Mouse (Mus musculus) liver, postnatal 0 days (tissue): Measurements from ENCODE around the gene Rassf8. TPM values are rescaled to one million over a fixed set of nuclear protein-coding genes. Genes with fewer than 3 reads are reported as not detected.
A peak's percentile ranks its signal among the peaks of the same experiment; 100 is the strongest.

Experiments
- ATAC-seq: fragments of 200-750 bp; cut with Nextera tagmentation; 2 replicates; pipeline ENCODE4 v1.8.0; 2017; ENCODE audit warnings: mild to moderate bottlenecking, moderate library complexity
- DNase-seq: peaks from one replicate; pipeline ENCODE4 v3.0.0-alpha.2; 2016
- H3K27ac ChIP-seq: fragments of 300-500 bp; sonication (generic); 2 replicates; pipeline ENCODE4 v1.5.1; 2014; ENCODE audit warnings: antibody characterized with exemption, moderate library complexity, mild to moderate bottlenecking, low read depth
- H3K27me3 ChIP-seq: fragments of 300-500 bp; sonication (generic); 2 replicates; pipeline ENCODE4 v1.6.1; 2014; ENCODE audit warnings: low read length, control low read depth, mixed read lengths; ENCODE audit not compliant: insufficient read depth
- H3K36me3 ChIP-seq: fragments of 300-500 bp; sonication (generic); replicated peaks from 2 replicates; pipeline ENCODE4 v1.6.1; 2014; ENCODE audit warnings: mild to moderate bottlenecking, control low read depth, low read length, moderate library complexity, mixed read lengths; ENCODE audit not compliant: insufficient read depth
- H3K4me1 ChIP-seq: fragments of 300-500 bp; sonication (generic); 2 replicates; pipeline ENCODE4 v1.6.1; 2014; ENCODE audit warnings: antibody characterized with exemption, mild to moderate bottlenecking, control low read depth; ENCODE audit not compliant: insufficient read depth
- H3K4me2 ChIP-seq: fragments of 300-500 bp; sonication (generic); 2 replicates; pipeline ENCODE4 v1.6.1; 2014; ENCODE audit warnings: low read depth, mild to moderate bottlenecking, low read length, moderate library complexity, mixed read lengths
- H3K4me3 ChIP-seq: fragments of 300-500 bp; sonication (generic); 2 replicates; pipeline ENCODE4 v1.5.1; 2014; ENCODE audit warnings: low read depth, low read length
- H3K9ac ChIP-seq: fragments of 300-500 bp; sonication (generic); replicated peaks from 2 replicates; pipeline ENCODE4 v1.6.1; 2014; ENCODE audit warnings: mild to moderate bottlenecking, moderate library complexity
- H3K9me3 ChIP-seq: fragments of 300-500 bp; sonication (generic); 2 replicates; pipeline ENCODE4 v1.6.1; 2016; ENCODE audit warnings: mild to moderate bottlenecking, control low read depth, low read length, mixed read lengths
- CTCF ChIP-seq: sonication (generic); IDR thresholded peaks from 2 replicates; pipeline ENCODE4 v1.5.1; 2016; ENCODE audit warnings: antibody characterized with exemption, low read depth
- EP300 ChIP-seq: IDR thresholded peaks from 2 replicates; pipeline ENCODE4 v1.6.1; 2016; ENCODE audit warnings: antibody characterized with exemption, low read depth, mild to moderate bottlenecking
- WGBS: fragments of 180-500 bp; shearing (Covaris S2); extraction: QIAGEN DNeasy Blood & Tissue Kit; methylation state at CpG from one replicate; pipeline ENCODE4 v1.1.7; 2014; ENCODE audit not compliant: insufficient replicate concordance; 5-methylcytosine and 5-hydroxymethylcytosine counted together
- polyA plus RNA-seq: library from polyadenylated mRNA; unstranded; fragments of >200 nt; fragmentation: Nextera tagmentation; extraction: Ambion mirVana; gene quantifications from 2 replicates; pipeline ENCODE4 v1.2.1, GENCODE M21; 2015

Rassf8 gene
- polyA plus RNA-seq, 1 experiment from 2014 or later, result 4.9 TPM

GRCm38 (mm10) chr6:145855720-145856551 lies 109.4 kb downstream of the Rassf8 start:
- TF ChIP-seq EP300 (no peak), CTCF (no peak)
- Histone ChIP-seq H3K9me3 (no peaks in the 10 kb centered on the region), H3K4me1 (peaks cover 2% of the 10 kb centered on the region; the same call in 1 of the 2 replicates), H3K27me3 (no peaks in the 10 kb centered on the region), H3K27ac (no peak overlapping the region), H3K9ac (no peak overlapping the region), H3K4me3 (no peak overlapping the region), H3K36me3 (no peaks in the 10 kb centered on the region), H3K4me2 (0 out of 2 replicates have a peak overlapping the region, but pooled peaks have one; percentile 15)
- DNase-seq (peak; percentile 88), ATAC-seq (peak; percentile 76)
- WGBS, result 17% methylated on average over 28 of the region's 28 CpGs

GRCm38 (mm10) chr6:145857428-145857827 lies 110.9 kb downstream of the Rassf8 start:
- peaks cover 5% of the 10 kb centered on the region for H3K27me3 ChIP-seq
- 73% methylated on average over 7 of the region's 7 CpGs for WGBS
- no peaks in the 10 kb centered on the region for H3K9me3 ChIP-seq
- DNase-seq (no peak), ATAC-seq (no peak)
- no peak overlapping the region for H3K4me2 ChIP-seq
- H3K4me1 ChIP-seq, result peaks cover 2% of the 10 kb centered on the region; the same call in 1 of the 2 replicates
- no peak overlapping the region for H3K4me3 ChIP-seq
- no peak overlapping the region for H3K9ac ChIP-seq
- H3K36me3 ChIP-seq, result no peaks in the 10 kb centered on the region
- TF ChIP-seq CTCF, result no peak
- no peak for TF ChIP-seq EP300
- H3K27ac ChIP-seq, result no peak overlapping the region

GRCm38 (mm10) chr6:145858414-145858813 lies 111.9 kb downstream of the Rassf8 start:
- Histone ChIP-seq H3K9me3 (no peaks in the 10 kb centered on the region), H3K4me3 (no peak overlapping the region), H3K36me3 (no peaks in the 10 kb centered on the region), H3K27me3 (peaks cover 15% of the 10 kb centered on the region), H3K9ac (no peak overlapping the region), H3K27ac (no peak overlapping the region), H3K4me1 (peaks cover 4% of the 10 kb centered on the region), H3K4me2 (no peak overlapping the region)
- TF ChIP-seq CTCF (no peak), EP300 (no peak)
- 59% methylated on average over 8 of the region's 8 CpGs for WGBS
- peak; percentile 32; the same call in 1 of the 2 replicates for ATAC-seq
- no peak for DNase-seq

GRCm38 (mm10) chr6:145860350-145860749 lies 113.8 kb downstream of the Rassf8 start:
- no peak overlapping the region for H3K27ac ChIP-seq
- no peak overlapping the region for H3K4me2 ChIP-seq
- TF ChIP-seq EP300, result no peak
- peak; percentile 52 for TF ChIP-seq CTCF
- H3K36me3 ChIP-seq, result no peaks in the 10 kb centered on the region
- H3K4me3 ChIP-seq, result no peak overlapping the region
- 19% methylated on average over 2 of the region's 2 CpGs for WGBS
- H3K4me1 ChIP-seq, result peaks cover 9% of the 10 kb centered on the region
- H3K9ac ChIP-seq, result no peak overlapping the region
- peaks cover 35% of the 10 kb centered on the region for H3K27me3 ChIP-seq
- ATAC-seq, result no peak
- DNase-seq, result no peak
- no peaks in the 10 kb centered on the region for H3K9me3 ChIP-seq

GRCm38 (mm10) chr6:145861462-145862227 lies 115.1 kb downstream of the Rassf8 start:
- no peaks in the 10 kb centered on the region for H3K36me3 ChIP-seq
- H3K4me1 ChIP-seq, result peaks cover 15% of the 10 kb centered on the region
- no peaks in the 10 kb centered on the region for H3K9me3 ChIP-seq
- ATAC-seq (no peak), DNase-seq (no peak)
- no peak overlapping the region for H3K4me3 ChIP-seq
- H3K27ac ChIP-seq, result no peak overlapping the region
- 71% methylated on average over 9 of the region's 9 CpGs for WGBS
- H3K9ac ChIP-seq, result no peak overlapping the region
- no peak for TF ChIP-seq EP300
- no peak for TF ChIP-seq CTCF
- H3K4me2 ChIP-seq, result no peak overlapping the region
- H3K27me3 ChIP-seq, result peaks cover 48% of the 10 kb centered on the region

GRCm38 (mm10) chr6:145862321-145862720 lies 115.8 kb downstream of the Rassf8 start:
- Histone ChIP-seq H3K9ac (no peak overlapping the region), H3K36me3 (no peaks in the 10 kb centered on the region), H3K4me3 (peak overlapping the region; percentile 50), H3K27me3 (peaks cover 54% of the 10 kb centered on the region), H3K4me2 (peak overlapping the region; percentile 70; the same call in 1 of the 2 replicates), H3K27ac (no peak overlapping the region), H3K4me1 (peaks cover 16% of the 10 kb centered on the region), H3K9me3 (no peaks in the 10 kb centered on the region)
- DNase-seq (no peak), ATAC-seq (no peak)
- no peak for TF ChIP-seq CTCF
- no peak for TF ChIP-seq EP300
- 24% methylated on average over 4 of the region's 4 CpGs for WGBS
